Mouse (Mus musculus): ENCODE measurements around the gene Stk40. TPM values are rescaled to one million over a fixed set of nuclear protein-coding genes. Genes with fewer than 3 reads are reported as not detected.

Gene Stk40
- polyA plus RNA-seq, 1 experiment from 2014 or later, result 39.0 TPM

GRCm38 (mm10) chr4:126102061-126102841 is 1.5 kb upstream of the Stk40 start:
- H3K27me3 ChIP-seq, result no peaks in the 10 kb centered on the region
- 49% methylated on average over 7 of the region's 7 CpGs for WGBS
- H3K9ac ChIP-seq, result no peak overlapping the region
- peaks cover 21% of the 10 kb centered on the region for H3K36me3 ChIP-seq
- no peaks in the 10 kb centered on the region for H3K9me3 ChIP-seq
- 0 out of 2 replicates have a peak overlapping the region, but pooled peaks have one; percentile 87 for H3K4me3 ChIP-seq
- H3K4me1 ChIP-seq, result peaks cover 24% of the 10 kb centered on the region
- ATAC-seq (ENCODE audit: low FRiP score, low read depth), result no peak
- peak overlapping the region; percentile 81 for H3K4me2 ChIP-seq (replicated peaks)
- 0 out of 2 replicates have a peak overlapping the region, but pooled peaks have one; percentile 29 for H3K27ac ChIP-seq

- H3K27ac ChIP-seq, result peak overlapping the region; percentile 29
- WGBS, result 4% methylated on average over 15 of the region's 15 CpGs
- peaks cover 26% of the 10 kb centered on the region for H3K4me1 ChIP-seq
- H3K4me2 ChIP-seq (replicated peaks), result peak overlapping the region; percentile 81
- no peaks in the 10 kb centered on the region for H3K9me3 ChIP-seq
- ATAC-seq (ENCODE audit: low FRiP score, low read depth), result peak; percentile 30; the same call in 1 of the 2 replicates
- H3K4me3 ChIP-seq, result peak overlapping the region; percentile 87
- H3K27me3 ChIP-seq, result no peaks in the 10 kb centered on the region
- H3K36me3 ChIP-seq, result peaks cover 19% of the 10 kb centered on the region
- peak overlapping the region; percentile 62 for H3K9ac ChIP-seq
Observed at GRCm38 (mm10) chr4:126103057-126103581, 638 bp upstream of the Stk40 start.

- H3K4me2 ChIP-seq (replicated peaks), result peak overlapping the region; percentile 97
- H3K27me3 ChIP-seq, result no peaks in the 10 kb centered on the region
- peaks cover 38% of the 10 kb centered on the region for H3K4me1 ChIP-seq
- H3K36me3 ChIP-seq, result peaks cover 5% of the 10 kb centered on the region; the same call in 1 of the 2 replicates
- H3K9ac ChIP-seq, result peak overlapping the region; percentile 87
- peak overlapping the region; percentile 87 for H3K4me3 ChIP-seq
- 4% methylated on average over 34 of the region's 34 CpGs for WGBS
- H3K27ac ChIP-seq, result no peak overlapping the region
- peak; percentile 3; the same call in 1 of the 2 replicates for ATAC-seq (ENCODE audit: low FRiP score, low read depth)
- no peaks in the 10 kb centered on the region for H3K9me3 ChIP-seq
Observed at GRCm38 (mm10) chr4:126104261-126105075, 711 bp downstream of the Stk40 start.

GRCm38 (mm10) chr4:126105131-126105783 is 1.5 kb downstream of the Stk40 start:
- peak overlapping the region; percentile 97 for H3K4me2 ChIP-seq (replicated peaks)
- peak overlapping the region; percentile 87; the same call in 1 of the 2 replicates for H3K9ac ChIP-seq

GRCm38 (mm10) chr4:126108061-126108740 is 4.4 kb downstream of the Stk40 start:
- ATAC-seq (ENCODE audit: low FRiP score, low read depth), result no peak
- H3K4me2 ChIP-seq (replicated peaks), result no peak overlapping the region
- no peaks in the 10 kb centered on the region for H3K27me3 ChIP-seq
- peaks cover 48% of the 10 kb centered on the region for H3K4me1 ChIP-seq
- no peaks in the 10 kb centered on the region for H3K36me3 ChIP-seq
- H3K9me3 ChIP-seq, result no peaks in the 10 kb centered on the region
- H3K9ac ChIP-seq, result peak overlapping the region; percentile 31; the same call in 1 of the 2 replicates
- H3K4me3 ChIP-seq, result no peak overlapping the region
- 45% methylated on average over 8 of the region's 8 CpGs for WGBS
- H3K27ac ChIP-seq, result no peak overlapping the region

More at GRCm38 (mm10) chr4:126105131-126105783, 1.5 kb downstream of the Stk40 start:
- no peaks in the 10 kb centered on the region for H3K9me3 ChIP-seq
- peaks cover 46% of the 10 kb centered on the region for H3K4me1 ChIP-seq
- WGBS, result 54% methylated on average over 7 of the region's 7 CpGs
- no peaks in the 10 kb centered on the region for H3K27me3 ChIP-seq
- H3K36me3 ChIP-seq, result no peaks in the 10 kb centered on the region; the same call in 1 of the 2 replicates
- H3K4me3 ChIP-seq, result peak overlapping the region; percentile 87
- no peak overlapping the region for H3K27ac ChIP-seq
- no peak for ATAC-seq (ENCODE audit: low FRiP score, low read depth)

GRCm38 (mm10) chr4:126109613-126110373 is 6.0 kb downstream of the Stk40 start:
- Histone ChIP-seq H3K27ac (peak overlapping the region; percentile 82; the same call in 1 of the 2 replicates), H3K4me3 (no peak overlapping the region), H3K27me3 (no peaks in the 10 kb centered on the region), H3K4me1 (peaks cover 43% of the 10 kb centered on the region), H3K4me2 (replicated peaks) (peak overlapping the region; percentile 47), H3K9ac (peak overlapping the region; percentile 48; the same call in 1 of the 2 replicates), H3K9me3 (no peaks in the 10 kb centered on the region), H3K36me3 (no peaks in the 10 kb centered on the region)
- whole genome bisulfite sequencing, result 72% methylated on average over 10 of the region's 10 CpGs
- no peak for ATAC-seq (ENCODE audit: low FRiP score, low read depth)

- no peaks in the 10 kb centered on the region for H3K36me3 ChIP-seq
- H3K9me3 ChIP-seq, result no peaks in the 10 kb centered on the region
- peak overlapping the region; percentile 47 for H3K4me2 ChIP-seq (replicated peaks)
- ATAC-seq (ENCODE audit: low FRiP score, low read depth), result peak; percentile 73
- H3K4me1 ChIP-seq, result peaks cover 39% of the 10 kb centered on the region
- H3K27me3 ChIP-seq, result no peaks in the 10 kb centered on the region
- H3K27ac ChIP-seq, result peak overlapping the region; percentile 82
- H3K4me3 ChIP-seq, result no peak overlapping the region
- WGBS, result 8% methylated on average over 12 of the region's 12 CpGs
- H3K9ac ChIP-seq, result peak overlapping the region; percentile 48
Observed at GRCm38 (mm10) chr4:126110374-126111152, 6.8 kb downstream of the Stk40 start.

- 18% methylated on average over 7 of the region's 7 CpGs for WGBS
- H3K4me1 ChIP-seq, result peaks cover 43% of the 10 kb centered on the region
- no peaks in the 10 kb centered on the region for H3K9me3 ChIP-seq
- H3K9ac ChIP-seq, result peak overlapping the region; percentile 48; the same call in 1 of the 2 replicates
- 0 out of 2 replicates have a peak, but pooled peaks have one; percentile 2 for ATAC-seq (ENCODE audit: low FRiP score, low read depth)
- H3K4me2 ChIP-seq (replicated peaks), result peak overlapping the region; percentile 47
- H3K27me3 ChIP-seq, result no peaks in the 10 kb centered on the region
- H3K27ac ChIP-seq, result peak overlapping the region; percentile 82
- H3K4me3 ChIP-seq, result no peak overlapping the region
- no peaks in the 10 kb centered on the region for H3K36me3 ChIP-seq
Observed at GRCm38 (mm10) chr4:126111153-126111549, 7.4 kb downstream of the Stk40 start.

- H3K9ac ChIP-seq, result no peak overlapping the region
- H3K4me1 ChIP-seq, result peaks cover 38% of the 10 kb centered on the region
- H3K9me3 ChIP-seq, result no peaks in the 10 kb centered on the region
- no peak overlapping the region for H3K4me2 ChIP-seq (replicated peaks)
- no peak overlapping the region for H3K4me3 ChIP-seq
- ATAC-seq (ENCODE audit: low FRiP score, low read depth), result no peak
- H3K27ac ChIP-seq, result no peak overlapping the region
- peaks cover 10% of the 10 kb centered on the region; the same call in 1 of the 2 replicates for H3K36me3 ChIP-seq
- WGBS, result 91% methylated on average over 4 of the region's 4 CpGs
- no peaks in the 10 kb centered on the region for H3K27me3 ChIP-seq
Observed at GRCm38 (mm10) chr4:126113243-126113642, 9.5 kb downstream of the Stk40 start.

- WGBS, result 30% methylated on average over 6 of the region's 6 CpGs
- Histone ChIP-seq H3K27ac (no peak overlapping the region), H3K9ac (no peak overlapping the region), H3K4me2 (replicated peaks) (no peak overlapping the region), H3K27me3 (no peaks in the 10 kb centered on the region), H3K4me1 (peaks cover 32% of the 10 kb centered on the region), H3K36me3 (peaks cover 11% of the 10 kb centered on the region; the same call in 1 of the 2 replicates), H3K9me3 (no peaks in the 10 kb centered on the region), H3K4me3 (no peak overlapping the region)
- no peak for ATAC-seq (ENCODE audit: low FRiP score, low read depth)
Observed at GRCm38 (mm10) chr4:126113943-126114342, 10.2 kb downstream of the Stk40 start.

Measured in limb, embryonic 13.5 days (tissue).